Mouse (Mus musculus) embryonic facial prominence, embryonic 14.5 days (tissue): ENCODE measurements around the gene Wdr95. TPM values are rescaled to one million over a fixed set of nuclear protein-coding genes. Genes with fewer than 3 reads are reported as not detected.

Experiments used
- ATAC-seq: fragments of 200-750 bp; cut with Nextera tagmentation; 2 replicates; pipeline ENCODE4 v1.8.0; 2017; ENCODE audit warnings: low read depth, moderate number of reproducible peaks, moderate TSS enrichment
- DNase-seq: peaks from one replicate; pipeline ENCODE4 v3.0.0-alpha.2; 2015; ENCODE audit warnings: low spot score
- H3K27ac ChIP-seq: fragments of 300-500 bp; sonication (generic); replicated peaks from 2 replicates; pipeline ENCODE4 v1.5.1; 2014; ENCODE audit warnings: low read depth, mild to moderate bottlenecking, low read length, moderate library complexity
- H3K27me3 ChIP-seq: fragments of 300-500 bp; sonication (generic); replicated peaks from 2 replicates; pipeline ENCODE4 v1.6.1; 2014; ENCODE audit warnings: low read length; ENCODE audit not compliant: control insufficient read depth, insufficient read depth
- H3K36me3 ChIP-seq: fragments of 300-500 bp; sonication (generic); 2 replicates; pipeline ENCODE4 v1.6.1; 2014; ENCODE audit warnings: low read length, mixed read lengths; ENCODE audit not compliant: control insufficient read depth, insufficient read depth
- H3K4me1 ChIP-seq: fragments of 300-500 bp; sonication (generic); 2 replicates; pipeline ENCODE4 v1.6.1; 2014; ENCODE audit warnings: antibody characterized with exemption, low read length; ENCODE audit not compliant: control insufficient read depth, insufficient read depth
- H3K4me2 ChIP-seq: fragments of 300-500 bp; sonication (generic); 2 replicates; pipeline ENCODE4 v1.6.1; 2014; ENCODE audit warnings: low read depth, mild to moderate bottlenecking, low read length, moderate library complexity, mixed read lengths
- H3K4me3 ChIP-seq: fragments of 300-500 bp; sonication (generic); 2 replicates; pipeline ENCODE4 v1.5.1; 2014; ENCODE audit warnings: low read depth, mild to moderate bottlenecking, low read length
- H3K9ac ChIP-seq: fragments of 300-500 bp; sonication (generic); 2 replicates; pipeline ENCODE4 v1.6.1; 2014; ENCODE audit warnings: low read depth, mild to moderate bottlenecking, low read length, moderate library complexity, mixed read lengths
- H3K9me3 ChIP-seq: fragments of 300-500 bp; sonication (generic); 2 replicates; pipeline ENCODE4 v1.6.1; 2016; ENCODE audit warnings: low read length; ENCODE audit not compliant: control insufficient read depth
- WGBS: fragments of 180-500 bp; shearing (Covaris S2); extraction: QIAGEN DNeasy Blood & Tissue Kit; methylation state at CpG from one replicate; pipeline ENCODE4 v1.1.7; 2014; 5-methylcytosine and 5-hydroxymethylcytosine counted together
- polyA plus RNA-seq: library from polyadenylated mRNA; unstranded; fragments of >200 nt; fragmentation: Nextera tagmentation; extraction: Ambion mirVana; gene quantifications from 2 replicates; pipeline ENCODE4 v1.2.1, GENCODE M21; 2014

Wdr95 gene
- polyA plus RNA-seq = 0.47 and 0.72 TPM in 2 replicates

- peak within 1 kb of the TSS; percentile 23; the same call in 1 of the 2 replicates for H3K4me2 ChIP-seq
- 33% methylated on average over 29 of the region's 29 CpGs for WGBS
- no peak within 1 kb of the TSS; the same call in 1 of the 2 replicates for H3K27ac ChIP-seq
- H3K4me3 ChIP-seq = no peak within 1 kb of the TSS
- ATAC-seq = peak; percentile 62; the same call in 1 of the 2 replicates
- H3K4me1 ChIP-seq = peaks cover 16% of the 10 kb centered on the region
- H3K9me3 ChIP-seq = no peaks in the 10 kb centered on the region
- no peaks in the 10 kb centered on the region for H3K27me3 ChIP-seq
- no peaks in the 10 kb centered on the region for H3K36me3 ChIP-seq
- peak; percentile 78 for DNase-seq
- no peak within 1 kb of the TSS for H3K9ac ChIP-seq
Measured at GRCm38 (mm10) chr5:149527999-149528729, at the start of gene Wdr95. Gene Wdr95, plus strand, starts transcription at chr5:149528679.

GRCm38 (mm10) chr5:149481920-149482319 is 46.6 kb upstream of the Wdr95 start:
- DNase-seq (no peak), ATAC-seq (no peak)
- Histone ChIP-seq H3K9me3 (no peaks in the 10 kb centered on the region), H3K27me3 (no peaks in the 10 kb centered on the region), H3K36me3 (no peaks in the 10 kb centered on the region), H3K4me3 (no peak overlapping the region), H3K4me1 (no peaks in the 10 kb centered on the region), H3K4me2 (no peak overlapping the region), H3K27ac (no peak overlapping the region), H3K9ac (no peak overlapping the region)
- WGBS = 89% methylated on average over 7 of the region's 7 CpGs

- Histone ChIP-seq H3K9ac (no peak overlapping the region), H3K4me3 (no peak overlapping the region), H3K27me3 (no peaks in the 10 kb centered on the region), H3K4me2 (no peak overlapping the region), H3K27ac (no peak overlapping the region), H3K4me1 (peaks cover 5% of the 10 kb centered on the region), H3K36me3 (no peaks in the 10 kb centered on the region), H3K9me3 (no peaks in the 10 kb centered on the region)
- no peak for ATAC-seq
- DNase-seq = no peak
- WGBS = 64% methylated on average over 12 of the region's 12 CpGs
Measured at GRCm38 (mm10) chr5:149483321-149484052, 45.0 kb upstream of the Wdr95 start.

GRCm38 (mm10) chr5:149484270-149484669 is 44.2 kb upstream of the Wdr95 start:
- Histone ChIP-seq H3K9ac (no peak overlapping the region), H3K27ac (no peak overlapping the region), H3K4me3 (no peak overlapping the region), H3K4me1 (peaks cover 13% of the 10 kb centered on the region), H3K4me2 (no peak overlapping the region), H3K27me3 (no peaks in the 10 kb centered on the region), H3K36me3 (no peaks in the 10 kb centered on the region), H3K9me3 (no peaks in the 10 kb centered on the region)
- DNase-seq (no peak), ATAC-seq (no peak)
- WGBS = 82% methylated on average over 12 of the region's 12 CpGs

- Histone ChIP-seq H3K27ac (no peak overlapping the region), H3K36me3 (no peaks in the 10 kb centered on the region), H3K4me1 (peaks cover 15% of the 10 kb centered on the region), H3K27me3 (no peaks in the 10 kb centered on the region), H3K4me3 (no peak overlapping the region), H3K9me3 (no peaks in the 10 kb centered on the region), H3K9ac (no peak overlapping the region), H3K4me2 (no peak overlapping the region)
- DNase-seq (no peak), ATAC-seq (no peak)
- 84% methylated on average over 6 of the region's 6 CpGs for WGBS
Measured at GRCm38 (mm10) chr5:149485447-149485846, 43.0 kb upstream of the Wdr95 start.

GRCm38 (mm10) chr5:149488360-149489021 is 40.0 kb upstream of the Wdr95 start:
- no peaks in the 10 kb centered on the region for H3K9me3 ChIP-seq
- no peak overlapping the region for H3K4me2 ChIP-seq
- no peaks in the 10 kb centered on the region for H3K36me3 ChIP-seq
- WGBS = 28% methylated on average over 11 of the region's 11 CpGs
- no peak overlapping the region for H3K4me3 ChIP-seq
- 0 out of 2 replicates have a peak overlapping the region, but pooled peaks have one; percentile 29 for H3K27ac ChIP-seq
- no peaks in the 10 kb centered on the region for H3K27me3 ChIP-seq
- peak; percentile 38 for DNase-seq
- no peak overlapping the region for H3K9ac ChIP-seq
- H3K4me1 ChIP-seq = peaks cover 15% of the 10 kb centered on the region
- ATAC-seq = peak; percentile 74

- ATAC-seq = peak; percentile 85
- H3K36me3 ChIP-seq = no peaks in the 10 kb centered on the region
- no peaks in the 10 kb centered on the region for H3K9me3 ChIP-seq
- no peaks in the 10 kb centered on the region for H3K27me3 ChIP-seq
- peak overlapping the region; percentile 40; the same call in 1 of the 2 replicates for H3K9ac ChIP-seq
- 38% methylated on average over 11 of the region's 11 CpGs for WGBS
- H3K4me1 ChIP-seq = peaks cover 15% of the 10 kb centered on the region
- peak overlapping the region; percentile 29; the same call in 1 of the 2 replicates for H3K27ac ChIP-seq
- H3K4me2 ChIP-seq = peak overlapping the region; percentile 36
- DNase-seq = peak; percentile 83
- no peak overlapping the region for H3K4me3 ChIP-seq
Measured at GRCm38 (mm10) chr5:149489136-149489535, 39.3 kb upstream of the Wdr95 start.

- WGBS = 58% methylated on average over 15 of the region's 15 CpGs
- Histone ChIP-seq H3K4me3 (no peak overlapping the region), H3K36me3 (no peaks in the 10 kb centered on the region), H3K9ac (no peak overlapping the region), H3K4me2 (no peak overlapping the region), H3K27me3 (no peaks in the 10 kb centered on the region), H3K4me1 (peaks cover 15% of the 10 kb centered on the region), H3K9me3 (no peaks in the 10 kb centered on the region), H3K27ac (no peak overlapping the region)
- ATAC-seq = no peak
- no peak for DNase-seq
Measured at GRCm38 (mm10) chr5:149490275-149490674, 38.2 kb upstream of the Wdr95 start.
